Mouse (Mus musculus): ENCODE results near the gene Olfr251. TPM values are rescaled to one million over a fixed set of nuclear protein-coding genes. Genes with fewer than 3 reads are reported as not detected.
"Not testable (repeated sequence)": the region's sequence is repeated elsewhere in the genome, so short reads cannot be mapped to it uniquely, and the experiment has no call there.

Olfr251 gene
- polyA plus RNA-seq (2016; fragmentation: Nextera tagmentation; extraction: Ambion mirVana): not detected in 2 replicates

GRCm38 (mm10) chr9:38376786-38377185, at the start of gene Olfr251:
Olfr251 (plus strand) TSS chr9:38377086.
- Histone ChIP-seq H3K9ac (replicated peaks) (no peak within 1 kb of the TSS), H3K4me2 (replicated peaks) (no peak within 1 kb of the TSS), H3K36me3 (no peaks in the 10 kb centered on the region), H3K4me3 (no peak within 1 kb of the TSS), H3K9me3 (no peaks in the 10 kb centered on the region), H3K27me3 (no peaks in the 10 kb centered on the region), H3K4me1 (no peaks in the 10 kb centered on the region), H3K27ac (replicated peaks) (no peak within 1 kb of the TSS)
- 73% methylated on average over 2 of the region's 2 CpGs for WGBS
- no peak for ATAC-seq (ENCODE audit: low FRiP score, low read depth)

- no peak within 1 kb of the TSS for H3K4me3 ChIP-seq
- H3K9me3 ChIP-seq: no peaks in the 10 kb centered on the region
- WGBS: 80% methylated on average over 3 of the region's 3 CpGs
- no peak within 1 kb of the TSS for H3K27ac ChIP-seq (replicated peaks)
- H3K4me2 ChIP-seq (replicated peaks): no peak within 1 kb of the TSS
- H3K9ac ChIP-seq (replicated peaks): no peak within 1 kb of the TSS
- H3K27me3 ChIP-seq: no peaks in the 10 kb centered on the region
- no peaks in the 10 kb centered on the region for H3K36me3 ChIP-seq
- H3K4me1 ChIP-seq: no peaks in the 10 kb centered on the region
- no peak for ATAC-seq (ENCODE audit: low FRiP score, low read depth)
Measured at GRCm38 (mm10) chr9:38328760-38329159, 48.1 kb upstream of the Olfr251 start, which contains the start of gene Olfr25. Olfr25 (plus strand) TSS chr9:38329060.

GRCm38 (mm10) chr9:38348111-38348510, 28.8 kb upstream of the Olfr251 start, which contains the start of gene Olfr898:
Olfr898 (plus strand) TSS chr9:38348411.
- WGBS: 95% methylated on average over 4 of the region's 4 CpGs
- Histone ChIP-seq H3K36me3 (no peaks in the 10 kb centered on the region), H3K4me3 (no peak within 1 kb of the TSS), H3K4me2 (replicated peaks) (no peak within 1 kb of the TSS), H3K4me1 (no peaks in the 10 kb centered on the region), H3K9me3 (no peaks in the 10 kb centered on the region), H3K27ac (replicated peaks) (no peak within 1 kb of the TSS), H3K27me3 (no peaks in the 10 kb centered on the region), H3K9ac (replicated peaks) (no peak within 1 kb of the TSS)
- ATAC-seq (ENCODE audit: low FRiP score, low read depth): no peak

- no peak within 1 kb of the TSS for H3K4me2 ChIP-seq (replicated peaks)
- no peaks in the 10 kb centered on the region for H3K4me1 ChIP-seq
- no peaks in the 10 kb centered on the region for H3K36me3 ChIP-seq
- H3K9me3 ChIP-seq: no peaks in the 10 kb centered on the region
- no peak for ATAC-seq (ENCODE audit: low FRiP score, low read depth)
- H3K27ac ChIP-seq (replicated peaks): no peak within 1 kb of the TSS
- WGBS: 77% methylated on average over 2 of the region's 2 CpGs
- no peak within 1 kb of the TSS for H3K4me3 ChIP-seq
- no peak within 1 kb of the TSS for H3K9ac ChIP-seq (replicated peaks)
- no peaks in the 10 kb centered on the region for H3K27me3 ChIP-seq
Measured at GRCm38 (mm10) chr9:38366596-38366995, 10.3 kb upstream of the Olfr251 start, which contains the start of gene Olfr250. Olfr250 (plus strand) TSS chr9:38366896.

GRCm38 (mm10) chr9:38401398-38401797, 24.5 kb downstream of the Olfr251 start, which contains the start of gene Olfr147:
Olfr147 (plus strand) TSS chr9:38401698.
- no peak for ATAC-seq (ENCODE audit: low FRiP score, low read depth)
- WGBS: 85% methylated on average over 1 of the region's 1 CpGs
- no peaks in the 10 kb centered on the region for H3K27me3 ChIP-seq
- H3K36me3 ChIP-seq: no peaks in the 10 kb centered on the region
- no peaks in the 10 kb centered on the region for H3K9me3 ChIP-seq
- H3K4me1 ChIP-seq: no peaks in the 10 kb centered on the region
- no peak within 1 kb of the TSS for H3K4me3 ChIP-seq
- H3K9ac ChIP-seq (replicated peaks): no peak within 1 kb of the TSS
- H3K27ac ChIP-seq (replicated peaks): no peak within 1 kb of the TSS
- H3K4me2 ChIP-seq (replicated peaks): no peak within 1 kb of the TSS

- H3K4me2 ChIP-seq (replicated peaks); H3K9ac ChIP-seq (replicated peaks); H3K27ac ChIP-seq (replicated peaks); H3K4me1 ChIP-seq; H3K36me3 ChIP-seq; H3K9me3 ChIP-seq; H3K27me3 ChIP-seq; ATAC-seq (ENCODE audit: low FRiP score, low read depth); H3K4me3 ChIP-seq: not testable (repeated sequence)
- WGBS: 90% methylated on average over 3 of the region's 3 CpGs
Measured at GRCm38 (mm10) chr9:38407502-38407901, 30.6 kb downstream of the Olfr251 start.

- H3K36me3 ChIP-seq; H3K9me3 ChIP-seq; ATAC-seq (ENCODE audit: low FRiP score, low read depth); H3K4me2 ChIP-seq (replicated peaks); H3K4me3 ChIP-seq; H3K27ac ChIP-seq (replicated peaks); H3K4me1 ChIP-seq; H3K27me3 ChIP-seq; H3K9ac ChIP-seq (replicated peaks): not testable (repeated sequence)
- WGBS: 93% methylated on average over 14 of the region's 14 CpGs
Measured at GRCm38 (mm10) chr9:38413502-38413901, 36.6 kb downstream of the Olfr251 start.

- no peaks in the 10 kb centered on the region for H3K27me3 ChIP-seq
- no peak for ATAC-seq (ENCODE audit: low FRiP score, low read depth)
- no peak overlapping the region for H3K9ac ChIP-seq (replicated peaks)
Measured at GRCm38 (mm10) chr9:38423801-38424200, 46.9 kb downstream of the Olfr251 start.

GRCm38 (mm10) chr9:38427026-38427425, 50.1 kb downstream of the Olfr251 start:
- Histone ChIP-seq H3K27me3 (no peaks in the 10 kb centered on the region), H3K27ac (replicated peaks) (no peak overlapping the region), H3K36me3 (no peaks in the 10 kb centered on the region), H3K9ac (replicated peaks) (no peak overlapping the region), H3K4me2 (replicated peaks) (no peak overlapping the region), H3K4me1 (no peaks in the 10 kb centered on the region), H3K4me3 (no peak overlapping the region), H3K9me3 (no peaks in the 10 kb centered on the region)
- WGBS: 50% methylated on average over 1 of the region's 1 CpGs
- no peak for ATAC-seq (ENCODE audit: low FRiP score, low read depth)

More at GRCm38 (mm10) chr9:38423801-38424200, 46.9 kb downstream of the Olfr251 start:
- no peaks in the 10 kb centered on the region for H3K36me3 ChIP-seq
- H3K9me3 ChIP-seq: no peaks in the 10 kb centered on the region; the same call in 1 of the 2 replicates
- H3K4me2 ChIP-seq (replicated peaks): no peak overlapping the region
- no peaks in the 10 kb centered on the region for H3K4me1 ChIP-seq
- no peak overlapping the region for H3K4me3 ChIP-seq
- no peak overlapping the region for H3K27ac ChIP-seq (replicated peaks)

GRCm38 (mm10) chr9:38429155-38429554, 52.3 kb downstream of the Olfr251 start, which contains the start of gene Olfr901:
Olfr901 (plus strand) TSS chr9:38429455.
- Histone ChIP-seq H3K27me3 (no peaks in the 10 kb centered on the region), H3K9me3 (no peaks in the 10 kb centered on the region), H3K9ac (replicated peaks) (no peak within 1 kb of the TSS), H3K27ac (replicated peaks) (no peak within 1 kb of the TSS), H3K4me3 (no peak within 1 kb of the TSS), H3K4me2 (replicated peaks) (no peak within 1 kb of the TSS), H3K36me3 (no peaks in the 10 kb centered on the region), H3K4me1 (no peaks in the 10 kb centered on the region)
- ATAC-seq (ENCODE audit: low FRiP score, low read depth): no peak
- 95% methylated on average over 1 of the region's 1 CpGs for WGBS

Other genes starting within 250 kb of the Olfr251 start
- not detected in 2 replicates for gene Olfr890, start 234.6 kb upstream of the Olfr251 start, polyA plus RNA-seq (2016; fragmentation: Nextera tagmentation; extraction: Ambion mirVana)
- gene Olfr891, start 196.3 kb upstream of the Olfr251 start, polyA plus RNA-seq (2016; fragmentation: Nextera tagmentation; extraction: Ambion mirVana): not detected in 2 replicates
- not detected in 2 replicates for gene Olfr893, start 168.7 kb upstream of the Olfr251 start, polyA plus RNA-seq (2016; fragmentation: Nextera tagmentation; extraction: Ambion mirVana)
- gene Olfr894, start 159.0 kb upstream of the Olfr251 start, polyA plus RNA-seq (2016; fragmentation: Nextera tagmentation; extraction: Ambion mirVana): not detected in 2 replicates
- not detected in 2 replicates for gene Olfr143, start 124.3 kb upstream of the Olfr251 start, polyA plus RNA-seq (2016; fragmentation: Nextera tagmentation; extraction: Ambion mirVana)
- not detected in 2 replicates for gene Olfr895, start 109.2 kb upstream of the Olfr251 start, polyA plus RNA-seq (2016; fragmentation: Nextera tagmentation; extraction: Ambion mirVana)
- gene Olfr896-ps1, start 86.0 kb upstream of the Olfr251 start, polyA plus RNA-seq (2016; fragmentation: Nextera tagmentation; extraction: Ambion mirVana): not detected in 2 replicates
- not detected in 2 replicates for gene Olfr25, start 48.0 kb upstream of the Olfr251 start, polyA plus RNA-seq (2016; fragmentation: Nextera tagmentation; extraction: Ambion mirVana)
- gene Olfr898, start 28.7 kb upstream of the Olfr251 start, polyA plus RNA-seq (2016; fragmentation: Nextera tagmentation; extraction: Ambion mirVana): not detected in 2 replicates
- not detected in 2 replicates for gene Olfr250, start 10.2 kb upstream of the Olfr251 start, polyA plus RNA-seq (2016; fragmentation: Nextera tagmentation; extraction: Ambion mirVana)
- gene Olfr147, start 24.6 kb downstream of the Olfr251 start, polyA plus RNA-seq (2016; fragmentation: Nextera tagmentation; extraction: Ambion mirVana): not detected in 2 replicates
- not detected in 2 replicates for gene Olfr901, start 52.4 kb downstream of the Olfr251 start, polyA plus RNA-seq (2016; fragmentation: Nextera tagmentation; extraction: Ambion mirVana)
- gene Olfr902, start 70.6 kb downstream of the Olfr251 start, polyA plus RNA-seq (2016; fragmentation: Nextera tagmentation; extraction: Ambion mirVana): not detected in 2 replicates
- gene Olfr904, start 86.1 kb downstream of the Olfr251 start, polyA plus RNA-seq (2016; fragmentation: Nextera tagmentation; extraction: Ambion mirVana): not detected in 2 replicates
- gene Olfr905, start 94.0 kb downstream of the Olfr251 start, polyA plus RNA-seq (2016; fragmentation: Nextera tagmentation; extraction: Ambion mirVana): not detected in 2 replicates
- gene Olfr906, start 110.0 kb downstream of the Olfr251 start, polyA plus RNA-seq (2016; fragmentation: Nextera tagmentation; extraction: Ambion mirVana): not detected in 2 replicates
- gene Olfr907, start 118.7 kb downstream of the Olfr251 start, polyA plus RNA-seq (2016; fragmentation: Nextera tagmentation; extraction: Ambion mirVana): not detected in 2 replicates
- gene Olfr911-ps1, start 144.5 kb downstream of the Olfr251 start, polyA plus RNA-seq (2016; fragmentation: Nextera tagmentation; extraction: Ambion mirVana): not detected in 2 replicates
- not detected in 2 replicates for gene Olfr910, start 160.8 kb downstream of the Olfr251 start, polyA plus RNA-seq (2016; fragmentation: Nextera tagmentation; extraction: Ambion mirVana)
- not detected in 2 replicates for gene Olfr912, start 203.1 kb downstream of the Olfr251 start, polyA plus RNA-seq (2016; fragmentation: Nextera tagmentation; extraction: Ambion mirVana)
- not detected in 2 replicates for gene Olfr913, start 215.7 kb downstream of the Olfr251 start, polyA plus RNA-seq (2016; fragmentation: Nextera tagmentation; extraction: Ambion mirVana)
- not detected in 2 replicates for gene Olfr914, start 228.0 kb downstream of the Olfr251 start, polyA plus RNA-seq (2016; fragmentation: Nextera tagmentation; extraction: Ambion mirVana)